Mouse (Mus musculus): ENCODE measurements at regions not wholly inside any gene's neighbourhood (a gene's known extent, or its start where the extent isn't known, plus 50 kb on each side); places are given as distances from the start of the nearest gene placed in this dataset.

DNA sequence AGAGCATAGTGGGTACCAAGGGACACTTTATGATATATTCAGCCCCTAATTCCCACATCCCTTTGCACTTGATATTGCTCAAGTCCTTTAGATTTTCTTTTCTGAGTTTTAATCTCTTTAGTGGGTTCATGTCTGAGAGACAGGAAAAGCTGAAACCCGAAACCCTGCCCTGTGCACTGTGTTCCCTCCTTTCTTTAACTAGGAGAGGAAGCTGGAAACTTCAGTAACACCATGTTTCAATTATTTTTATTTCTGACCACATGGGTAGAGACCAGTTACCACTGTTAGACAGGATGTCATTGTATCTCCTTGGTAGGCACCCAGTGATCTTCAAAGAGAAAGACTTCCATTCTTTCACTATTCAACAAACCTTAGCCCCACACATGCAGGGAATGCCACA, 362.4 kb upstream of the Flrt2 start:
- no peak for TF ChIP-seq EP300 (IDR thresholded peaks at IDR 0.05)
- no peak for TF ChIP-seq CTCF (IDR thresholded peaks at IDR 0.05)
